Mouse (Mus musculus) bone marrow macrophage, adult 2 months (primary cell): ENCODE data around the gene Tbc1d10c. TPM values are rescaled to one million over a fixed set of nuclear protein-coding genes. Genes with fewer than 3 reads are reported as not detected.

Source experiments
- H3K27ac ChIP-seq: 2 replicates; pipeline ENCODE4 v1.5.1; 2012; ENCODE audit warnings: low read depth, low read length; ENCODE audit not compliant: insufficient read depth
- H3K4me1 ChIP-seq: 2 replicates; pipeline ENCODE4 v1.6.1; 2012; ENCODE audit warnings: low read length; ENCODE audit not compliant: control insufficient read depth, insufficient read depth
- H3K4me3 ChIP-seq: 2 replicates; pipeline ENCODE4 v1.5.1; 2012; ENCODE audit warnings: mild to moderate bottlenecking, low read length, moderate library complexity; ENCODE audit not compliant: insufficient read depth
- CTCF ChIP-seq: IDR thresholded peaks from 2 replicates; pipeline ENCODE4 v1.5.1; 2012; ENCODE audit warnings: low read depth, mild to moderate bottlenecking, low read length, moderate library complexity
- POLR2A ChIP-seq: IDR thresholded peaks from 2 replicates; pipeline ENCODE4 v1.6.1; 2012; ENCODE audit warnings: mild to moderate bottlenecking, low read depth, low read length, borderline replicate concordance
- polyA plus RNA-seq: library from polyadenylated mRNA; stranded (reverse); fragments of >200 nt; gene quantifications from 2 replicates; pipeline ENCODE4 v1.2.4, GENCODE M21; 2012; ENCODE audit not compliant: missing spikeins, insufficient read depth, insufficient read length

Tbc1d10c gene
- 0.77 and 0.83 TPM in 2 replicates for polyA plus RNA-seq

GRCm38 (mm10) chr19:4190831-4191334 lies at the start of gene Tbc1d10c:
Gene Tbc1d10c (minus strand): TSS chr19:4191284.
- peaks cover 21% of the 10 kb centered on the region for H3K4me1 ChIP-seq
- H3K4me3 ChIP-seq, result peak within 1 kb of the TSS; percentile 96
- TF ChIP-seq CTCF (no peak), POLR2A (no peak)
- H3K27ac ChIP-seq, result peak within 1 kb of the TSS; percentile 82

GRCm38 (mm10) chr19:4240247-4240668 lies 49.2 kb upstream of the Tbc1d10c start:
- TF ChIP-seq CTCF (no peak), POLR2A (no peak)
- H3K27ac ChIP-seq, result no peak overlapping the region
- H3K4me1 ChIP-seq, result no peaks in the 10 kb centered on the region
- H3K4me3 ChIP-seq, result no peak overlapping the region

- H3K4me3 ChIP-seq, result no peak overlapping the region
- TF ChIP-seq POLR2A (no peak), CTCF (no peak)
- peaks cover 24% of the 10 kb centered on the region for H3K4me1 ChIP-seq
- H3K27ac ChIP-seq, result no peak overlapping the region
Observed at GRCm38 (mm10) chr19:4234548-4234947, 43.5 kb upstream of the Tbc1d10c start.

DNA sequence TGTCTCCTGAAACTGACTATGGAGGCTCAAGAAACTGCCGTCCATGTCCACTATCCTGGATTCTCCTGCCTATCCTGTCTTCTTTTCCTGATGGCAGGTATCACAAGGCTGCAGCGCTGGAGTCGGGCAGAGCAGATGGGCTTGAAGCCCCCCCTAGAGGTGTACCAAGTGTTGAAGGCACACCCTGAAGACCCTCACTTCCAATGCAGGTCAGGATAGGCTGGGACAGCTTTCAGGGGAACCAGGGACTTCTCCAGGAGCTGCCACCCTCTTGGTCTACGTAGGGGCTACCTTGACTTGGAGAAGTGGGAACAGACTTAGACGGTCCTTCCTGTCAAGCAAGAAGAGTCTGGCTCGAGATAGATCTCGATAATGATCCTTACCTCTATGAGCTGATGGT lies 41.6 kb upstream of the Tbc1d10c start:
- Histone ChIP-seq H3K4me1 (peaks cover 24% of the 10 kb centered on the region), H3K27ac (peak overlapping the region; percentile 94), H3K4me3 (peak overlapping the region; percentile 56)
- no peak for TF ChIP-seq POLR2A
- TF ChIP-seq CTCF, result no peak

DNA sequence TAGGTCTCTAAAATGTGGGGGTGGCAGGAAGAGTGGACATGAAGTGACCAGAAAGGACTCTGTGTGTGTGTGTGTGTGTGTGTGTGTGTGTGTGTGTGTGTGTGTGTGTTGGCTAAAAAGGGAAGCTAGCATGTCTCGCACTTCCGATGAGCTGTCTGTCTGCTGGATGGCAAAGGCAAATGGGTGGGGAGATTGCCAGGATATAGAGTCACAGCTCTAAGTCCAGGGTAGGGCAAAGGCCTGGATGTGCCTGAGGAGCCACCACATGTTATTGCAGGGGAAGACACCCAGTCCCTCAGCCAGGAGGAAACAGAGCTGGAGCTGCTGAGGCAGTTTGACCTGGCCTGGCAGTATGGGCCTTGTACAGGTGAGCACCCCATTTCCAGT lies 41.1 kb upstream of the Tbc1d10c start:
- TF ChIP-seq CTCF (no peak), POLR2A (no peak)
- Histone ChIP-seq H3K27ac (peak overlapping the region; percentile 94), H3K4me1 (peaks cover 24% of the 10 kb centered on the region), H3K4me3 (peak overlapping the region; percentile 56)

DNA sequence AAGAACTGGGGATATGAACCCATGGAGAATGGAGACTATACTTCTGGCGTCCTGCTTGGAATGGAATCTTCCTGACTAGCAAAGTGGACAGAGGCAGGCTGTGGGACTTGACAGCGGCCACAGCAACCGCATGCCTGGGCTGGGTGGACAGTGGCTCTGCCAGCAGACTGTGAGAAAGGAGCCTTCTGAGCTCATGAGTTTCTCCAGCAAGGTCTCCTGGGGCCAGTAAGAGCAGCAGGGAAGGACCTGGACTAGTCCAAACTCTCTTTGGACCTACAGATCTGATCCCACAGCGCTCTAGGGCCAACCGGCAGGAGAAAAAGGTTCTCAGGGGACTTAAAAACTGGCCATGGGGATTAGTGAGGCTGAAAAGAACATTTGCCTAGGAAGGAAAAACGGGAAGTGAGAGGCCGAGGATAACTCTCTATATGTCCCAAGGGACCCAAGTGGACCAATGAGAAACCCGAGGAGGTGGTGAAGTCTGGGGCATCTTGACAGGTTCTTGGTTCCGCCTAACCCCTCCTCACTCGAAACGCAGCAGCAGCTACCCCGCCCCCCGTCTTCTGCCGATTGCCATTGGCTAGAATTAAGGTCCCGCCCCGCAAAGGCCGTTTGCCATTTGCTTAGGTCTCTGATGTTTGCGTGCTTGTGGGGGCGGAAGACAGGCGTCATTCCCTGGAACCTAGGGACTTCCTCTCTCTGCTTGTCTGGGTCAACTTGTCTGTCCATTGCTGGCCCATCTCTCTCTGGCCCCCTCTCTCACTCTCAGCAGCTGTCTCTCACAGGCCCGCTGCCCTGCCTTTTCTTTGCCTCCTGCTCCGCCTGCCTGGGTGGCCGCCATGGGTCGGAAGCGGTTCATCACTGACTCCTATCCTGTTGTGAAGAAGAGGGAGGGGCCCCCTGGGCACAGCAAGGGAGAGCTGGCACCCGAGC lies 40.4 kb upstream of the Tbc1d10c start, which contains the start of gene Pold4:
Gene Pold4, plus strand, starts transcription at position 647 of the 933 bp plus-strand sequence.
- peak within 1 kb of the TSS; percentile 94 for H3K27ac ChIP-seq
- TF ChIP-seq CTCF, result no peak
- no peak; the same call in 1 of the 2 replicates for TF ChIP-seq POLR2A
- peak within 1 kb of the TSS; percentile 56 for H3K4me3 ChIP-seq
- peaks cover 24% of the 10 kb centered on the region for H3K4me1 ChIP-seq

GRCm38 (mm10) chr19:4230415-4230814 lies 39.3 kb upstream of the Tbc1d10c start:
- H3K4me3 ChIP-seq, result no peak overlapping the region
- peaks cover 24% of the 10 kb centered on the region for H3K4me1 ChIP-seq
- peak overlapping the region; percentile 93 for H3K27ac ChIP-seq
- TF ChIP-seq POLR2A (no peak), CTCF (no peak)

DNA sequence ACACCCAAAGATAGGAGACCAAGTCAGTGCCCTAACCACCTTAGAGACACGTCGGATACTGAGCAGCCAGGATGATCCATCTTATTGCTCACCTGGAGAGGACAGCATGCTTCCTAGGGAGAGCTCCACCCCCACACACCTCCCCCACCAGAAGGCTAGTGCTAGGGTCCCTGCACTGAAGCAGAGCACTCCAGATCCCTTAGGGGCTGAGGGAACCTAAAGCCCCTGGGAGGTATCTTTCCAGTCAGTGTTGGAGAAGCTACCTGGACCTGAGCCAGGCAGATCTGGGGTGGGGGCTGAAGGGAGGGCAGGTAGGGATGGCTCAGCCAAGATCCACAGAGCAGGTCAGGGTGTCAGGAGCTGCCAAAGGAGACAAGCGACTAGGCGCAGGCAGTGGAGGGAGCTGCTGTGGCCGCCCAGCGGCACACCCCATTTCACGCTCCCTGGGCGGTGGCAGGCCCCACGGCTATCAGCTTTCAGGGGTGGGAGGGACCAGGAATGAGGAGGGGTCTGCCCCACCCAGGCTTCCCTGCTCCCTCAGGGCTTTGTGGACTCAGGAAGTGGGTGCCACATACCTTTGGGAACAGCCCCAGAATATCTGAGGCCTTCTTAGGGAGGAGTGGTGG lies 38.5 kb upstream of the Tbc1d10c start:
- no peak for TF ChIP-seq CTCF
- no peak for TF ChIP-seq POLR2A
- peaks cover 24% of the 10 kb centered on the region for H3K4me1 ChIP-seq
- H3K4me3 ChIP-seq, result no peak overlapping the region
- no peak overlapping the region for H3K27ac ChIP-seq

- no peak overlapping the region for H3K4me3 ChIP-seq
- H3K27ac ChIP-seq, result no peak overlapping the region
- H3K4me1 ChIP-seq, result peaks cover 24% of the 10 kb centered on the region
- TF ChIP-seq POLR2A (no peak), CTCF (no peak)
Observed at GRCm38 (mm10) chr19:4228891-4229290, 37.8 kb upstream of the Tbc1d10c start.
